Mouse (Mus musculus): ENCODE data around the gene Stambpl1. TPM values are rescaled to one million over a fixed set of nuclear protein-coding genes. Genes with fewer than 3 reads are reported as not detected.

The Stambpl1 gene
- 5.1 and 5.9 TPM in 2 replicates for polyA plus RNA-seq (2015; fragmentation: Nextera tagmentation; extraction: Ambion mirVana)

- ATAC-seq: peak; percentile 91
These were observed at the start of gene Stambpl1 for GRCm38 (mm10) chr19:34192008-34192963. Gene Stambpl1 (plus strand): TSS chr19:34192229.

GRCm38 (mm10) chr19:34148421-34148820 is 43.6 kb upstream of the Stambpl1 start:
- WGBS: 84% methylated on average over 4 of the region's 4 CpGs
- no peaks in the 10 kb centered on the region for H3K4me1 ChIP-seq (replicated peaks)
- no peaks in the 10 kb centered on the region for H3K9me3 ChIP-seq
- no peak overlapping the region for H3K4me2 ChIP-seq (replicated peaks)
- no peak overlapping the region for H3K4me3 ChIP-seq (replicated peaks)
- no peaks in the 10 kb centered on the region for H3K36me3 ChIP-seq
- no peaks in the 10 kb centered on the region for H3K27me3 ChIP-seq
- H3K9ac ChIP-seq (replicated peaks): no peak overlapping the region
- no peak for ATAC-seq
- no peak overlapping the region for H3K27ac ChIP-seq

More at GRCm38 (mm10) chr19:34192008-34192963, at the start of gene Stambpl1:
- H3K4me2 ChIP-seq (replicated peaks): peak within 1 kb of the TSS; percentile 92
- no peaks in the 10 kb centered on the region for H3K9me3 ChIP-seq
- peaks cover 48% of the 10 kb centered on the region for H3K27me3 ChIP-seq
- H3K4me1 ChIP-seq (replicated peaks): peaks cover 18% of the 10 kb centered on the region
- peak within 1 kb of the TSS; percentile 64 for H3K4me3 ChIP-seq (replicated peaks)
- under 1% methylated on average over 62 of the region's 62 CpGs for WGBS
- peak within 1 kb of the TSS; percentile 54 for H3K27ac ChIP-seq
- H3K36me3 ChIP-seq: no peaks in the 10 kb centered on the region
- peak within 1 kb of the TSS; percentile 71 for H3K9ac ChIP-seq (replicated peaks)

GRCm38 (mm10) chr19:34151909-34152308 is 40.1 kb upstream of the Stambpl1 start:
- H3K36me3 ChIP-seq: no peaks in the 10 kb centered on the region
- H3K9me3 ChIP-seq: no peaks in the 10 kb centered on the region
- no peak overlapping the region for H3K9ac ChIP-seq (replicated peaks)
- ATAC-seq: no peak
- no peaks in the 10 kb centered on the region for H3K4me1 ChIP-seq (replicated peaks)
- no peaks in the 10 kb centered on the region for H3K27me3 ChIP-seq
- no peak overlapping the region for H3K27ac ChIP-seq
- WGBS: 84% methylated on average over 1 of the region's 1 CpGs
- H3K4me3 ChIP-seq (replicated peaks): no peak overlapping the region
- no peak overlapping the region for H3K4me2 ChIP-seq (replicated peaks)

- WGBS: 84% methylated on average over 6 of the region's 6 CpGs
- no peak overlapping the region for H3K27ac ChIP-seq
These were observed 38.5 kb upstream of the Stambpl1 start for GRCm38 (mm10) chr19:34153263-34154144.

GRCm38 (mm10) chr19:34162693-34163092 is 29.3 kb upstream of the Stambpl1 start:
- ATAC-seq: no peak
- H3K36me3 ChIP-seq: no peaks in the 10 kb centered on the region
- no peaks in the 10 kb centered on the region for H3K4me1 ChIP-seq (replicated peaks)
- no peak overlapping the region for H3K9ac ChIP-seq (replicated peaks)
- no peak overlapping the region for H3K4me3 ChIP-seq (replicated peaks)
- H3K27ac ChIP-seq: no peak overlapping the region
- WGBS: 90% methylated on average over 5 of the region's 5 CpGs
- H3K27me3 ChIP-seq: peaks cover 19% of the 10 kb centered on the region; the same call in 1 of the 2 replicates
- H3K4me2 ChIP-seq (replicated peaks): no peak overlapping the region
- H3K9me3 ChIP-seq: no peaks in the 10 kb centered on the region

More at GRCm38 (mm10) chr19:34153263-34154144, 38.5 kb upstream of the Stambpl1 start:
- H3K9me3 ChIP-seq: no peaks in the 10 kb centered on the region
- no peak for ATAC-seq
- H3K27me3 ChIP-seq: no peaks in the 10 kb centered on the region
- no peak overlapping the region for H3K9ac ChIP-seq (replicated peaks)
- no peaks in the 10 kb centered on the region for H3K36me3 ChIP-seq
- no peaks in the 10 kb centered on the region for H3K4me1 ChIP-seq (replicated peaks)
- no peak overlapping the region for H3K4me3 ChIP-seq (replicated peaks)
- no peak overlapping the region for H3K4me2 ChIP-seq (replicated peaks)

GRCm38 (mm10) chr19:34165891-34166290 is 26.1 kb upstream of the Stambpl1 start, which contains the start of gene Ankrd22:
Gene Ankrd22 (minus strand): TSS chr19:34166053.
- WGBS: 76% methylated on average over 5 of the region's 5 CpGs
- Histone ChIP-seq H3K9ac (replicated peaks) (no peak within 1 kb of the TSS), H3K4me1 (replicated peaks) (no peaks in the 10 kb centered on the region), H3K4me3 (replicated peaks) (no peak within 1 kb of the TSS), H3K36me3 (no peaks in the 10 kb centered on the region), H3K9me3 (no peaks in the 10 kb centered on the region), H3K27me3 (peaks cover 24% of the 10 kb centered on the region), H3K4me2 (replicated peaks) (no peak within 1 kb of the TSS), H3K27ac (no peak within 1 kb of the TSS)
- ATAC-seq: no peak

- 64% methylated on average over 4 of the region's 4 CpGs for WGBS
- peaks cover 28% of the 10 kb centered on the region for H3K27me3 ChIP-seq
These were observed 25.6 kb upstream of the Stambpl1 start for GRCm38 (mm10) chr19:34166386-34166785.

GRCm38 (mm10) chr19:34167896-34168661 is 23.9 kb upstream of the Stambpl1 start:
- H3K27me3 ChIP-seq: peaks cover 28% of the 10 kb centered on the region
- no peaks in the 10 kb centered on the region for H3K36me3 ChIP-seq
- H3K4me3 ChIP-seq (replicated peaks): no peak overlapping the region
- no peaks in the 10 kb centered on the region for H3K4me1 ChIP-seq (replicated peaks)
- no peak for ATAC-seq
- H3K9ac ChIP-seq (replicated peaks): no peak overlapping the region
- H3K9me3 ChIP-seq: no peaks in the 10 kb centered on the region
- no peak overlapping the region for H3K27ac ChIP-seq
- 22% methylated on average over 7 of the region's 7 CpGs for WGBS
- no peak overlapping the region for H3K4me2 ChIP-seq (replicated peaks)

More at GRCm38 (mm10) chr19:34166386-34166785, 25.6 kb upstream of the Stambpl1 start:
- ATAC-seq: no peak
- H3K9ac ChIP-seq (replicated peaks): no peak overlapping the region
- H3K27ac ChIP-seq: no peak overlapping the region
- no peaks in the 10 kb centered on the region for H3K36me3 ChIP-seq
- H3K9me3 ChIP-seq: no peaks in the 10 kb centered on the region
- H3K4me2 ChIP-seq (replicated peaks): no peak overlapping the region
- H3K4me3 ChIP-seq (replicated peaks): no peak overlapping the region
- no peaks in the 10 kb centered on the region for H3K4me1 ChIP-seq (replicated peaks)

GRCm38 (mm10) chr19:34169121-34169520 is 22.9 kb upstream of the Stambpl1 start:
- Histone ChIP-seq H3K9me3 (no peaks in the 10 kb centered on the region), H3K27ac (no peak overlapping the region), H3K27me3 (peaks cover 34% of the 10 kb centered on the region), H3K4me3 (replicated peaks) (no peak overlapping the region), H3K4me2 (replicated peaks) (no peak overlapping the region), H3K4me1 (replicated peaks) (no peaks in the 10 kb centered on the region), H3K36me3 (no peaks in the 10 kb centered on the region), H3K9ac (replicated peaks) (no peak overlapping the region)
- no peak for ATAC-seq

GRCm38 (mm10) chr19:34171167-34171566 is 20.9 kb upstream of the Stambpl1 start:
- H3K4me2 ChIP-seq (replicated peaks): no peak overlapping the region
- H3K4me1 ChIP-seq (replicated peaks): no peaks in the 10 kb centered on the region
- WGBS: 76% methylated on average over 3 of the region's 3 CpGs
- no peak overlapping the region for H3K4me3 ChIP-seq (replicated peaks)
- no peak overlapping the region for H3K9ac ChIP-seq (replicated peaks)
- H3K27ac ChIP-seq: no peak overlapping the region
- no peaks in the 10 kb centered on the region for H3K36me3 ChIP-seq
- no peak for ATAC-seq
- H3K27me3 ChIP-seq: peaks cover 38% of the 10 kb centered on the region
- H3K9me3 ChIP-seq: no peaks in the 10 kb centered on the region

GRCm38 (mm10) chr19:34174004-34174403 is 18.0 kb upstream of the Stambpl1 start:
- Histone ChIP-seq H3K36me3 (no peaks in the 10 kb centered on the region), H3K4me3 (replicated peaks) (no peak overlapping the region), H3K4me2 (replicated peaks) (no peak overlapping the region), H3K27me3 (peaks cover 34% of the 10 kb centered on the region), H3K9me3 (no peaks in the 10 kb centered on the region), H3K27ac (no peak overlapping the region), H3K9ac (replicated peaks) (no peak overlapping the region), H3K4me1 (replicated peaks) (no peaks in the 10 kb centered on the region)
- WGBS: 93% methylated on average over 3 of the region's 3 CpGs
- ATAC-seq: no peak
